Mouse (Mus musculus): Measurements from ENCODE around the gene Efhc1. TPM values are rescaled to one million over a fixed set of nuclear protein-coding genes. Genes with fewer than 3 reads are reported as not detected.

Gene Efhc1
- polyA plus RNA-seq, 1 experiment: 4.2 TPM

DNA sequence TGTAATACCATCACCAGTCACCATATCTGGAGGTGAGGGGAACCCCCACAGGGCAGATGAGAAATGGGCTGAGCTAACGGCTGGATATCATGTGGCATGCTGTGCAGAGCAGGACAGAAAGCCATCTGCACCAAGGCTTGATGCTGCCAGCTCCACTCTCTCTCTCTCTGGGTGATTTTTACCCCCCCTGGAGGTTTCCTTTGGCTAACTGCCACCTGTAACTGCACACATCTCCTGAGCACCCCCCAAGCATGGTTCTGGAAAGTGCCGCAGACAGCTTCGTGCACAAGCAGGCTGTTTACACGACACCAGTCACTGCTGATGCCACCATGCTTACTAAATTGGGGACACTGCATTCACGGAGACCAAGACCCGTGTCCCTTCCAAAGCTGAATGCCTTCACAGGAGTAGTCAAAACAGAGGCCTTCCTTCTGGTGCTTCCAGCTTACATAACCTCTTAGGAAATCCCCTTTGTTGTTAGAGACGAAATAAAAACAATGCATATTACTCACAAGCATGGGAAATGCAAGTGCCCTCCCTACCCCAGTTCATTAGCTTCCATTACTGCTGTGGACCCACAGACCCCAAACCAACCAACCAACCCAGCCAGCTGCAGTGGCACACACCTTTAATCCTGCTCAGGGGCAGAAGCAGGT lies 44.0 kb downstream of the Efhc1 start:
- Histone ChIP-seq H3K36me3 (ENCODE audit: control insufficient read depth, insufficient read depth, low read length, poor library complexity, severe bottlenecking) (no peaks in the 10 kb centered on the region), H3K27ac (ENCODE audit: insufficient read depth, low read length) (no peak overlapping the region), H3K4me3 (ENCODE audit: low read depth, low read length) (no peak overlapping the region), H3K4me1 (ENCODE audit: control insufficient read depth, insufficient read depth, low read length) (no peaks in the 10 kb centered on the region), H3K9me3 (replicated peaks; ENCODE audit: control insufficient read depth, insufficient read depth, low read length, poor library complexity, severe bottlenecking) (no peaks in the 10 kb centered on the region), H3K9ac (ENCODE audit: low read depth, poor library complexity, severe bottlenecking) (no peak overlapping the region), H3K27me3 (ENCODE audit: control insufficient read depth, insufficient read depth, low read length, poor library complexity, severe bottlenecking) (no peaks in the 10 kb centered on the region)
- TF ChIP-seq POLR2A (IDR thresholded peaks at IDR 0.05; ENCODE audit: insufficient read depth, low read length): no peak
- TF ChIP-seq CTCF (IDR thresholded peaks at IDR 0.05; ENCODE audit: low read depth, low read length): no peak
- no peak for TF ChIP-seq EP300 (IDR thresholded peaks at IDR 0.05; ENCODE audit: insufficient read depth, low read depth, low read length)

DNA sequence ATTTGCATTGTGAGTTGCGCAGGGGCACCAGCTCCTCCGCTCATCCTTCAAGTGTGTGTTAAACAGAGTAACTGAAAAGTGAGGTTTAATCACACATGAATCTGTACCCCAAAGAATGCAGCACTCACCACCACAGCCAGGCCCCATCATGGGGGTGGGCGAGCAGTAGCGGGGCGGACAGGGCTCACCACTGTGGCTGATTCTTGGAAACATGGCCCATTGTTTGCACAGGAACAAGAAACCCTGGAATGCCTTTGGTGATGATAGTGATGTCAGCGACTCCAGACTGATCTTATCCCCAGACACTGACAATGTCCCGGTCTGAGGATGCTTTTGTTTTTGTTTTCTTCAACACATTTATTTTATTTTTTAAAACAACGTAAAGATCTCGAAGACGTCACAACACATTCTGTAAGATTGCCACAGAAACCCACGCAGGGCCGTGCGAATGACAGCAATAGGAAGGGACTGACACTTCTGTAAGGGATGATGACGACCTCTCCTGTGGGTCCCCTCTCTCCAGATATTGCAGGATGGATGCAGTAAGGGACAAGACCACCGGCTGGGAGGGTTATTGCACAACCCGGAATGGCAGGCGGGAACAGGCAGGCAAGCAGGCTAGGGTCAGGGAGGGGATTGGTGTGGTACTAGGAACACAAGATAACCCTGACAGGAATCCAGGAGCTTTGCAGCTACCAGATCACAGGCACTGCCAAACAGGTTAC lies 45.3 kb downstream of the Efhc1 start:
- Histone ChIP-seq H3K27me3 (ENCODE audit: control insufficient read depth, insufficient read depth, low read length, poor library complexity, severe bottlenecking) (no peaks in the 10 kb centered on the region), H3K9ac (ENCODE audit: low read depth, poor library complexity, severe bottlenecking) (no peak overlapping the region), H3K4me3 (ENCODE audit: low read depth, low read length) (no peak overlapping the region), H3K27ac (ENCODE audit: insufficient read depth, low read length) (no peak overlapping the region), H3K36me3 (ENCODE audit: control insufficient read depth, insufficient read depth, low read length, poor library complexity, severe bottlenecking) (no peaks in the 10 kb centered on the region), H3K4me1 (ENCODE audit: control insufficient read depth, insufficient read depth, low read length) (no peaks in the 10 kb centered on the region), H3K9me3 (replicated peaks; ENCODE audit: control insufficient read depth, insufficient read depth, low read length, poor library complexity, severe bottlenecking) (no peaks in the 10 kb centered on the region)
- TF ChIP-seq POLR2A (IDR thresholded peaks at IDR 0.05; ENCODE audit: insufficient read depth, low read length) (no peak), CTCF (IDR thresholded peaks at IDR 0.05; ENCODE audit: low read depth, low read length) (no peak), EP300 (IDR thresholded peaks at IDR 0.05; ENCODE audit: insufficient read depth, low read depth, low read length) (no peak)

DNA sequence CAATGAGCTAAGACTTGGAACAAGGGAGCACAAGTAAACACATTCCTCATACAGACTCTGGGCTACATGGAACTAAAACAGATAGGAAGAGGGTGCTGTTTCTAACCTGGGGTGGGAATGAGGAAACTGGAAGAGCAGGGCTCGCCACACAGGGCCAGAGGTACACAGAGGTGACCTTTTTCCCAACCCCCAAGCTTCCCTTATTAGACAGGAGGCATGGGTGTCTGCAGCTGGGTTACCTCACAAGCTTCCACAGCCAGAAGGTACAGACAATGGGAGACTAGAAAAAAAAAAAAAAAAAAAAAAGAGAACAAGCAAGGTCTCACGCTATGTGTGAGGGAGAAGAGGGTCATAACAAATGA lies 45.9 kb downstream of the Efhc1 start:
- no peak overlapping the region for H3K27ac ChIP-seq (ENCODE audit: insufficient read depth, low read length)
- H3K4me1 ChIP-seq (ENCODE audit: control insufficient read depth, insufficient read depth, low read length): no peaks in the 10 kb centered on the region
- no peaks in the 10 kb centered on the region for H3K36me3 ChIP-seq (ENCODE audit: control insufficient read depth, insufficient read depth, low read length, poor library complexity, severe bottlenecking)
- H3K4me3 ChIP-seq (ENCODE audit: low read depth, low read length): no peak overlapping the region
- no peaks in the 10 kb centered on the region for H3K9me3 ChIP-seq (replicated peaks; ENCODE audit: control insufficient read depth, insufficient read depth, low read length, poor library complexity, severe bottlenecking)
- no peaks in the 10 kb centered on the region for H3K27me3 ChIP-seq (ENCODE audit: control insufficient read depth, insufficient read depth, low read length, poor library complexity, severe bottlenecking)
- TF ChIP-seq POLR2A (IDR thresholded peaks at IDR 0.05; ENCODE audit: insufficient read depth, low read length): no peak
- TF ChIP-seq EP300 (IDR thresholded peaks at IDR 0.05; ENCODE audit: insufficient read depth, low read depth, low read length): no peak
- TF ChIP-seq CTCF (IDR thresholded peaks at IDR 0.05; ENCODE audit: low read depth, low read length): no peak
- no peak overlapping the region for H3K9ac ChIP-seq (ENCODE audit: low read depth, poor library complexity, severe bottlenecking)

DNA sequence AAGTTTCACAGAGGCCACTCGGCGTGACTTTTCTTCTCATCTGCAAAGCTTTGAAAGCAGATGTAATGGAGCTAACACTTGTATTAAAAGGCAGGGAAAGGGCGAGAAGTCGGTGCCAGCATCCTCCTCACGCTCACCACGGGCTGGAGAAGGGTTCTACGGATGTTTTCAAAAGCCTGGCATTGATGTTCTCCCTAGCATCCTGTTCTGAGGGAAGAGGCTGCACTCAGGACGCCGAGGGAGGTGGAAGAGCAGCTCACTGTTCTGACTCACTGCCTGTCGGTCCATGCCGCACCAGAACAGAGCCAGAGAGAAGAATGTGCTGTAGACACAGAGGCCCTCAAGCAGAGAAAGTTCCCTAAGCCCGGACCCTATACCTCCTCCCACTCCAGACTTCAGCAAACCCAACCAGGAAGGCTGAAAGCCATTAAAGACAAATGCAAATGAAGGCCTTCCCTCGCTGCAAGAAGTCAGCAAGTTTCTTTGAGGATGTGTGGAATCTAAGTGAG lies 46.5 kb downstream of the Efhc1 start:
- no peak overlapping the region for H3K27ac ChIP-seq (ENCODE audit: insufficient read depth, low read length)
- no peak overlapping the region for H3K4me3 ChIP-seq (ENCODE audit: low read depth, low read length)
- no peaks in the 10 kb centered on the region for H3K36me3 ChIP-seq (ENCODE audit: control insufficient read depth, insufficient read depth, low read length, poor library complexity, severe bottlenecking)
- no peak overlapping the region for H3K9ac ChIP-seq (ENCODE audit: low read depth, poor library complexity, severe bottlenecking)
- H3K4me1 ChIP-seq (ENCODE audit: control insufficient read depth, insufficient read depth, low read length): no peaks in the 10 kb centered on the region
- TF ChIP-seq POLR2A (IDR thresholded peaks at IDR 0.05; ENCODE audit: insufficient read depth, low read length) (no peak), EP300 (IDR thresholded peaks at IDR 0.05; ENCODE audit: insufficient read depth, low read depth, low read length) (no peak), CTCF (IDR thresholded peaks at IDR 0.05; ENCODE audit: low read depth, low read length) (no peak)
- no peaks in the 10 kb centered on the region for H3K9me3 ChIP-seq (replicated peaks; ENCODE audit: control insufficient read depth, insufficient read depth, low read length, poor library complexity, severe bottlenecking)
- H3K27me3 ChIP-seq (ENCODE audit: control insufficient read depth, insufficient read depth, low read length, poor library complexity, severe bottlenecking): no peaks in the 10 kb centered on the region

DNA sequence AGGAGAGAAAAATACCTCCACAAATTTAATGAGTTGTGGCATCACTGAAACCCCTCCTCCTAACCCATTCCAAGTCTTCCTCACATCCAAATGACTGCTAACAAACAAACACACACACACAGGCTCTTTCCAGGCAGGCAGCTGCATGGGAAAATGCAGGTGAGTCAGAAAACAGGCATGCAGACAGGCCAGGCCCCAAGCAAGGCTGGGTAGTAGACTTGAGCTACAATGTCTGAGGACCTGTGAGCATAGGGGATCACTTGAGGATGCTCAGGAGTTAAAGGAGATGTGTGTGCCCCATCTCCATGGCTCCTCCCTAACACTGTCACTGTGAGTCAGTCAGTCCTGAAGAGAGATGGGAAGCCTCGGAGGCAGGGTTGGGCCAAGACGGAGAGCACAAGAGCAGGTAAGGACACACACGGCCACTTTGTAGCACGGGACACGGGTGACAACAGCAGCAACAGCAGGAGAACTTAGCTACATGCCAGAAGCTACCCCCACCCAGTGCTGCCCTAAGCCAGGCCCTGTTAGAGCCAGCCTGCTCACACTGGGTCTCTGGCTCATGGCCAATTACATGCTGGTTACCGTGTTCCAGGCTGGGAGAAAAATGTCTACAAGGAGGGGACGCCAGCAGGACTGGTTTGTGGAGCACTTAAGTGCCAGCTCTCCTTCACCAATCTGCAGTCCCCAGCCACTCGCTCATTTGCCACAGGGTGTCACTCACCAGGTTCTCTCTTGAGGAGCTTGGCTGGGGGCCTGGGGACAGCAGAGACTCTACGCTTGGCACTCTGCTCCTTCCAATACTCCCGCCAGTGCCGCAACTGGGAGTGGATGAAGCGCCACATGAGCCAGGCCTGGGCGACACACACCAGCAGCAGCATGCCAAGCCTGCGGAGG lies 51.1 kb downstream of the Efhc1 start:
- Histone ChIP-seq H3K4me3 (ENCODE audit: low read depth, low read length) (no peak overlapping the region), H3K27ac (ENCODE audit: insufficient read depth, low read length) (no peak overlapping the region), H3K9me3 (replicated peaks; ENCODE audit: control insufficient read depth, insufficient read depth, low read length, poor library complexity, severe bottlenecking) (no peaks in the 10 kb centered on the region), H3K36me3 (ENCODE audit: control insufficient read depth, insufficient read depth, low read length, poor library complexity, severe bottlenecking) (no peaks in the 10 kb centered on the region; the same call in 1 of the 2 replicates), H3K9ac (ENCODE audit: low read depth, poor library complexity, severe bottlenecking) (no peak overlapping the region), H3K4me1 (ENCODE audit: control insufficient read depth, insufficient read depth, low read length) (no peaks in the 10 kb centered on the region), H3K27me3 (ENCODE audit: control insufficient read depth, insufficient read depth, low read length, poor library complexity, severe bottlenecking) (no peaks in the 10 kb centered on the region)
- no peak for TF ChIP-seq EP300 (IDR thresholded peaks at IDR 0.05; ENCODE audit: insufficient read depth, low read depth, low read length)
- TF ChIP-seq CTCF (IDR thresholded peaks at IDR 0.05; ENCODE audit: low read depth, low read length): no peak
- TF ChIP-seq POLR2A (IDR thresholded peaks at IDR 0.05; ENCODE audit: insufficient read depth, low read length): no peak

Data from ES-Bruce4 (cell line).